Mouse (Mus musculus) CD4-positive naive resting alpha-beta T cell, adult 57 days (primary cell): ENCODE results near the gene Arhgef1. TPM values are rescaled to one million over a fixed set of nuclear protein-coding genes. Genes with fewer than 3 reads are reported as not detected.

ENCODE experiments used
- total RNA-seq: library from RNA; stranded (reverse); gene quantifications from one replicate; pipeline ENCODE4 v1.2.4, GENCODE M21; 2023

Arhgef1 gene
- total RNA-seq = 1,864 TPM

DNA sequence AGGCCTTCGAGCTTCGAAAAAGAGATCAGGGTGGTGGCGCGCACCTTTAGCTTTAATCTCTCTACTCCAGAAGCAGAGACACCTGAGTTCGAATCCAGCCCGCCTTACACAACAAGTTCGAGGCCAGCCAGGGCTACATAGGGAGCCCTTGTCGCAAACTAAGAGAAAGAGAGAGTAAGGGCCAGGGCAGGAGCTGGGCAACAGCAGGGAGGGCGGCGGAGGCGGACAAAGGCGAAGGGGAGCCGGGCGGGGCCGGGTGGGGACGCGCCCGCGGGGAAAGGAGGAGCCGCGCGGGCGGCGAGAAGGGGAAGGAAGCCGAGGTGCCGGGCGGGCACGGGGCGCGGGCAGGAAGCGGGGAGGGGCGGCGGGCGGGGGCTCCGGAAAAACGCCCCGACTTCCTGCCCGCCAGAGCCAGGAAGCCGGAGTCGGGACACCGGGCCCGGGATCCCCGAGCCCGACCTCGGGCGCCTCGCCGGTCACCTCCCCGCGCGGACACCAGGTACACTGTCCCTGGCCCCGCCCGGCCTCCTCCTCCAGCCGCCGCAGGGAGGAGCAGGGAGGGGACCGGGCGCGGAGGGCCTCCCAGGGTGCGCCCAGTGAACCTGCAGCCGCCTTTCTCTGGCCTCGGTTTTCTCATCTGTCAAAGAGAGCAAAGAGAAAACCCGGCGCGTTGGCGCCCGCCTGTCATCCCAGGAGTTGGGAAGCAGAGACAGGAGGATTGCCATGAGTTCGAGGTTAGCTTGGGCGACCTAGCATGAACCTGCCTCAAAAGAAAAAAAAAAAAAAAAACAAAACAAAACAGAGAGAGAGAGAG is at the start of gene Arhgef1:
TSS of gene Arhgef1 (plus strand) at position 283 of the 814 bp plus-strand sequence.

DNA sequence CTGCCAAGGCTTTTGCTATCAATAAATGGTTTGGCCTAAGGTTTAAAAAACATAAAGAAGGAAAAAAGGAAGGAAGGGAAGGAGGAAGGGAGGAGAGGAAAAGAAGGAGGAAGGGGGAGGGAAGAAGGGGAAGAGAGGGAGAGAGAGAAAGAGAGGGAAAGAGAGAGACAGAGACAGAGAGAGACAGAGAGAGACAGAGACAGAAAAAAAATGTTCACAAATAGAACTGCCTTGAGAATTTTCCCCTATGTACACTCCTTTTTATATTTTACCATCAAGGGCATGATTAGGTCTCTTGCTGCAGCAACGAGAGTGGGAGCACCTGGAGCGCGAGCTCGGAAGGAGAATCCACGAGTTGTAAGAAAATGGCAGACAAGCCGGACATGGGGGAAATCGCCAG is 40.8 kb upstream of the Arhgef1 start, which contains the start of gene Gm9844:
TSS of gene Gm9844 (plus strand) at position 301 of the 400 bp plus-strand sequence.

DNA sequence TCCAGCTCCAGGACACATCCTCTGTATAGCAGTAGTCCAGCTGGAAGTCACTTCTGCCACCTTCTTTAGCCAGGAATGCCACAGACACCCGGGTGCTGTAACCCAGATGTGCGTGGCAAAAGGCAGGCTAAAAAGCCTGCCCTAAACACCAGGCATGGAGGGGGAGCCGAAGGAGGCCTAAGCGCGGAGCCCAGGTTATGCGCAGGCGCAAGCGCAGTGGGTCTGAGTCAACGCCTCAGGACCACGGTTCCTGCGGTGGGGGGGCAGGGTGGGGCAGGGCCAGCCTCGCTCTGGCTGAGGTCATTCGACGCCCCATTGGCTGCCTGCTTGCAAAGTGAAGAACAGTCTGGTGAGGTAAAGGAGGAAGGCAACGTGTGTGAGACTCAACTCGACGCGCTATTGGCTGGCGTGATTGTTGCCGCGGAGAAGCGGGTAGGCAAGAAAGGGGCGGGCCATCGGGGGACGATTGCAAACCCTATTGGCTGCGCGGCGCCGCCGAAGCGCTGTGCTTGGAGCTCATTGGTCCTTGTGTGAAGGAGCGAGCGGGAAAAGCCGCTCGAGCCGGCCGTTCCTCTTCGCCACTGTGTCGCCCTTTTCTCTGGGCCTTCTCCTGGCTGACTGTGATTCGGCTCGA is 33.1 kb upstream of the Arhgef1 start, which contains the start of the genes Lypd4 and Dmrtc2:
TSS of gene Lypd4 (minus strand) at position 410 of the 634 bp plus-strand sequence.
TSS of gene Dmrtc2 (plus strand) at position 526 of the 634 bp plus-strand sequence.

DNA sequence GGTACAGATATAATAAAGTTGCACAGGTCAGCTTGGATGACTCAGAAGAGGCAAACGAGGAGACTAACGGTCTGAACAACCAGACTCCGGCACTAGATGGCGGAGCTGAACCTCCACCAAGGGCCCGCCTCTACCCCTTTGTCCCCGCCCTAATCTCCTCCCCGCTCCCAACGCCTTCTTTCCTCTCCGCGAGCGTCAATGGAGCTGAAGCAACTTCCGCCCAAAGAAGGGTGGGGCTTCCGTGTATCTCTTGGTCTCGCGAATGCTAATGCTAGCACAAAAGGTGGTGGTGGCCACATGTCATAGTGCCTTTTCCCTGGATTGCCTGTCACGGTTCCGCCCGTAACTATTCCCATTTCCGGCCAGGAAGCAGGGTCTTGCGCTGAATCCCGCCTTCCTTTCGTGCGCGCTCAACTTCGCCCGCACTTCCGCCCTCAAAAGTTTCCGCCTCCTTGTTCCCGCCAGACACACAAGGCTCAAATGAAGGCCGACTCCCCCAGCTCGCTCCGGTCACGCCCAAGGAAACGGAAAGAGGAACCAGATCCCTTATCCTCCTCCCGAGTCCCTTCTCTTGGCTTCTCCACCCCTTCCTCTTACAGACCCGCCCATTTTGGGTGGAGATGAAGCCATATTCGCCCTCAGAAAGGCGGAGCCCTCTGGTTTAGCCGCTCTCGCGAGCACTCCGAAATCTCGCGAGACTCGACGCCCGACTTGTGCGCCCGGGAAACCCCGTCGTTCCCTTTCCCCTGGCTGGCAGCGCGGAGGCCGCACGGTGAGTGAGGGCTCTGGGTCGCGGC is 18.6 kb upstream of the Arhgef1 start, which contains the start of gene Rps19:
TSS of gene Rps19 (plus strand) at position 476 of the 797 bp plus-strand sequence.

DNA sequence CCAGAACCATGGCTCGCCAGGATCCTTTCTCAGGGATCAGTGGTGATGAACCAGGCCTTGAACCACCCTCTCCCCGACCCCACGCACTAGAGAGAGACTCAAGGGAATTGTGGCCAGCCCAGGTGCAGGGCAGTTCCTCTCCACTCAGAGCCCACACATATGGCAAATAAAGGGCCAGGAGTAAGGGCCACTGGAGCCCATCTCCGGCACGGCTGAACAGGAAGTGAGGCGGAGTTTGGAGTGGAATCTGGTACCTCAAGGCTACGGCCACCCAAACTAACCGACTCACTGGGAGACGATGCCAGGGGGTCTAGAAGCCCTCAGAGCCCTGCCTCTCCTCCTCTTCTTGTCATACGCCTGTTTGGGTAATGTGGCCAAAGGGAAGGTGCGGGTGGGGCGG is 5.5 kb upstream of the Arhgef1 start, which contains the start of gene Cd79a:
TSS of gene Cd79a (plus strand) at position 158 of the 400 bp plus-strand sequence.

DNA sequence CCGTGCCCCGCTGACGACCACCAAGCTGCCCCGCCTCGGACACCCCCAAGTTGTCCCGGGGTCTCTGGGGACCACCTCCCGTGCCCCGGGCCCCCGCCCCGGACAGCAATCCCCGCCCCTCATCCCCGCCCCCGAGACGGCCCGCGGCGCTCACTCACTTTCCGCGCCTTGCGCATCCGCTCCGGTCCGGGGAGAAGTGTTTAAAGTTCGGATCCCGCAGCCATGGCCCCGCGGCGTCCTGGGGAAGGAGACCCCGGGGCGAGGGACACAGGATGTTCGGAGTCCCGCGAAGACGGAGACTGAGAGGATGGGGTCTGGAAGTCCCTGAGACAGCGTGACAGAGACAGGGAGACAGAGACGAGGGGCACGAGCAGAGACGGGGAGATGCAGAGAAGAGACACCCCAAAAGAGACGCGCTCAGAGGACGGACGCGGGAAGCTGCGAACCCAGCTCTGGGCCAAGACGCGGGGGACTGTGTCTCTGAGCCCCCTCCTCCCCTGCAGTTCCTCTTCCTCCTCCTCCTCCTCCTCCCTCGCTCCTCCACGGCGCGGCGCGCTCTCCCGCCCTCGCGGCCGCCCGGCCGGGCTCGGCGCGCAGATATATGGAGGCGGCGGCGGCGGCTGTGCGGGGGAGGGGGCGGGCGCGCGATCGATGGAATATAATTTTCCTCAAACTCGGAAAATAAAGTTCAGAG is 41.7 kb downstream of the Arhgef1 start, which contains the start of gene Gm4881:
TSS of gene Gm4881 (minus strand) at position 238 of the 694 bp plus-strand sequence.

DNA sequence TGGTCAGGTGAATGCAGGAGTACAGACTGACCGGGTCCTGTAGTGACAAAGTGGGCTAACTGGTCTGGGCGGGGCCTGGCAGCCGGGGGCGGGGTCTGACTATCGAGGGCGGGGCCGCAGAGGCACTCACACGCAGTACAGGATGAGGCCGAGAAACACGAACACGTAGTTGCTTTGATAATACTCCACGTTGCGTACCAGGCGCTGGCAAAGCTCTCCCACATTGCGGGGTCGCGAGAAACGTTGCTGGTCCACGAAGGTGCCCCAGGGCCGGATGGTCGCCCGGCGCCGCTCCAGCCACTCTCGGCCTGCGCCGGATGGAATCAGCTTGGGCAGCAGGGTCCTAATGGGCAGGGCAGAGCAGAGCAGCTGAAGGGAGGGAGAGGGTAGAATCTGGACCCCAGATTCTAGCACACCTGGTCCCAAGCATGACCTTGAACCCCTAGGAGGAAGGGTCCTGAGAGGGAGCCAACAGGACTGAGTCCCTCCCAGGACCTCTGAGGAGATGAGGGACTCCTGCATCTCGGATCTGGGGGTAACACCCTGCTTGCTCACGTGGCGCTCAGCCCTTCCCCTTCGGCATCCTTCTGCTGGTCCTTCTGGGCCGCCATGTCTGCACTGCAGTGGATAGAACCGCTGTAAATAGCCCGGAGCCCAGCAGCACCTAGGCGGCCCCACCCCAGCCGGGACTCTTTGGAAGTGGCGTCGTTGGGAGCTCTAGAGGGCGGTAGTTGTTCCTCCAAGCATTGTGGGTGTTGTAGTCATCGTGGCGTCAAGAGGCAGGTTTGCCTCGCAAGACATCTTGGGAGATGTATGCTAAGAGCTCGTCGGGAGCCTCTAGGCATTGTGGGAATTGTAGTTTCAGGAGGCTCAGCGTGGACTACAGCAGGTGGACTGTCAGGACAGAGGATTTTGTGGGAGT is 69.5 kb downstream of the Arhgef1 start, which contains the start of gene Rabac1:
TSS of gene Rabac1 (minus strand) at position 783 of the 922 bp plus-strand sequence.

Other genes with a start within 250 kb of the Arhgef1 start
- not detected for gene Tex101, start 226.2 kb upstream of the Arhgef1 start, total RNA-seq
- not detected for gene BC049730, start 193.7 kb upstream of the Arhgef1 start, total RNA-seq
- not detected for gene Gm4763, start 176.0 kb upstream of the Arhgef1 start, total RNA-seq
- 1.5 TPM for gene Cd177, start 142.6 kb upstream of the Arhgef1 start, total RNA-seq
- not detected for gene Ceacam10, start 125.7 kb upstream of the Arhgef1 start, total RNA-seq
- gene Gm9844, start 40.7 kb upstream of the Arhgef1 start, total RNA-seq = 7.4 TPM
- gene Lypd4, start 33.0 kb upstream of the Arhgef1 start, total RNA-seq = not detected
- not detected for gene Dmrtc2, start 32.9 kb upstream of the Arhgef1 start, total RNA-seq
- 3,104 TPM for gene Rps19, start 18.5 kb upstream of the Arhgef1 start, total RNA-seq
- gene Cd79a, start 5.5 kb upstream of the Arhgef1 start, total RNA-seq = 52.2 TPM
- not detected for gene Gm4881, start 41.6 kb downstream of the Arhgef1 start, total RNA-seq
- 302 TPM for gene Rabac1, start 69.8 kb downstream of the Arhgef1 start, total RNA-seq
- 17.4 TPM for gene Atp1a3, start 103.0 kb downstream of the Arhgef1 start, total RNA-seq
- 5.6 TPM for gene Grik5, start 169.4 kb downstream of the Arhgef1 start, total RNA-seq
- gene Zfp574, start 169.7 kb downstream of the Arhgef1 start, total RNA-seq = 21.9 TPM